Mouse (Mus musculus) skeletal muscle tissue, adult 2 months (tissue): ENCODE data around the gene Gm10282.

Experiments used
- DNase-seq: peaks from one replicate; pipeline ENCODE4 v3.0.0-alpha.2; 2012; ENCODE audit warnings: low read depth, low spot score

The Gm10282 gene

DNA sequence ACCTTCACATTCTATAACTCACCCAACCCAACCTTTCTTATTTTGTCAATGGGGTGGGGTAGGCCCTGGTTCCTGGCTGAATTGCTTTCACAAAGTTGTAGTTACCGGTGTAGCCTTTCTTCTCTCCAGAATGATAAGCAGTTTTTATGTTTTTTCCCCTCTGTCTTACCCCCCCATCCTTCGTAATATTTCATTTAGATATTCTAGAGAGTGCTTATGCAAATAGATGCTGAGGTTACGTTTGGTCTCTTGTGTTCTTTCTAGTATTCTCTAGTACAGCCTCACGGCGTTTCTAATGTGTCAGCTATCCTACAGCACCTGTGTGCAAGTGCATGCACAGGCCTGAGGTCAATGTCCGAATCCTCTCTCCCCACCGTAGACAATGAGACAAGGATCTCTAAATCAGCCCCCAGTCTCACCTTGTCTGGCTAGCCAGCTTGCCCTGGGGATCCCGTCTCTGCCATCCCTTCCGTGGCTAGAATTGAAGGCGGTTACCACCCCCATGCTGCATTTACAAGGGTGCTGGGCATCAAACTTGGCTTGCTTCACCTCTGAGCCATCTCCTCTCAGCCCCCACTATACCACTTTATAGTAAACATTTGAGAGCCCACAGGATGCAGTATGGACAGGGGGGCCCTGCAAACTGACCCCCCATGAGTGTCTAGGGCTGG is 19.1 kb upstream of the Gm10282 start:
- DNase-seq = no peak

DNA sequence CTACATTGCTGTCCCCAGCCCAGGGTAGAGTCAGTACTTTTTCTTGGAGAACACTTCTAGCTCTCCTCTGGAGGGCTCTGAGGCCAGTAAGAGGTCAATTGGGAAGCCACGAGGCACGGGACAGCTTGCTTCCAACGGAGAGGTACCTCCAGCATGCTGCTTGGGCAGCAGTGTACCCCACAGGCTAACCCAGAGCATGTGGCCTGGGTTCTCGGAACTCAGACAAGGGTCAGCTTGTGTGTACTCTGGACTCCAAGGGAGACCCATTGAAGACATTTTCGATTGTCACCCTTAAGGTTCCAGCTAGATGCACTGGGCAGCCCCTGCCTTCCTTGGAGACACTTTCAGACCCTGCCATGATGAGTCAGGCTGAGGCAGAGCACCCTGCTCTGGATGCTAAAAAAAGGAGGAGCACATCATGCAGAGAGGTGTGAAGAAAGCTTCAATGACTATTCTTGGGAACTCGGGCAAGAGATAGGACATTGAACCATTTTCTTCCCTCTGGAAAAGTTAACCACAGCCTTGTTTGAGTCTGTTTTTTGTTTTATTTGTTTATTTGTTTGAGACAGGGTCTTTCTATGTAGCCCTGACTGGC is 18.2 kb upstream of the Gm10282 start:
- DNase-seq = no peak

DNA sequence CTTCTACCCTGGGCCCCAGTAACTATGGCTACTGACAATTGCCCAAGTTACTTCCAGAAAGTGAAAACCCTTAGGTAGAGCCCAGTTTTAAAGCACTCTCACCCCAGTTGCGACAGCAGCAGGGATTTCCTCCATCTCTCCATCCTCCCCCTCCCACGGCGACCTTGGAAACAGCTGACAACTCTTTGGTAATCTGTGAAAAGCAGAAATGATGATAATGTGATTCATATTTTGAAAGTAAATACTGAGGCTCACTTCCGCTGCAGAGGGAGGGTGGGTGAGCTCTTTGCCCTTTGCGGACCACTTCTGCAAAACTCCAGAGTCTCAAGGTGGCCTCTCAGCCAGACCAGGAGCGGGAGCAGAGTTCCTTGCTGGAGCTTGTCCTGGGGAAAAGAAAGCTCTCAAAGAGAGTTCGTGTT is 17.4 kb upstream of the Gm10282 start:
- peak; percentile 48 for DNase-seq

DNA sequence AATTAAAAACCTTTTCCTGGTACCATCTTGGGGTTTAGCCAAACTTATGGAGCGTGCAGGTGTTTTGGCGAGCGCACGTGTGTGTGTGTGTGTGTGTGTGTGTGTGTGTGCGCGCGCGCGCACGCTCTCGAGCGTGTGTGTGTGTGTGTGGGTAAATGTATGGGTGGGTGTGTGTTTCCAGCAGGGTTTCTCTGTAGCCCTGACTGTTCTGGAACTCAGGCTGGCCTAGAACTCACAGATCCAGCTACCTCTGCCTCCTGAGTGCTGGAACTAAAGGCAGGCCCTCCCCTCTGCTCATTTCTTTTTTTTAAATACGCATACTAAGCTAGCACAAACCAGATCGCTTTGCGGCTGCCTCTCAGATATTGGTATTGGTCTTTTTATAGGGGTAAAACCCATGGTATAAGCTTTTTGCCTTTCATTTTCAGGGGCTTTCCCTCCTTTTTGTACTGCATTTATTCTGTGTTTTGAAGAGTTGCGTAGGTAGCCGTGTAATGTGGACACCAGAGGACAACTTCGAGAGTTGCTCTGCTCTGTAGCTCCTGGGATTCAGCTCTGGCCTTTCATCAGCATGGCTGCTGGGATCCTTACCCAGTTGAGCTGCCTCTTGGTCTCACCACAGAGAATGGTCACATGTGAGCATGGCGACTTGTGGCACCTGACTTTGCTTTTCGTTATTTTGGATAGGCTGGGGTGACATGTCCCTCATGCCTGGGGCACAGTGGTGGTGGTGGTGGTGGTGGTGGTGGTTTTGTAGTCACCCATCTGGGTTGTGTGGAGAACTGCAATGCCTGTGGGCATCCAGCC is 16.8 kb upstream of the Gm10282 start:
- DNase-seq = no peak

DNA sequence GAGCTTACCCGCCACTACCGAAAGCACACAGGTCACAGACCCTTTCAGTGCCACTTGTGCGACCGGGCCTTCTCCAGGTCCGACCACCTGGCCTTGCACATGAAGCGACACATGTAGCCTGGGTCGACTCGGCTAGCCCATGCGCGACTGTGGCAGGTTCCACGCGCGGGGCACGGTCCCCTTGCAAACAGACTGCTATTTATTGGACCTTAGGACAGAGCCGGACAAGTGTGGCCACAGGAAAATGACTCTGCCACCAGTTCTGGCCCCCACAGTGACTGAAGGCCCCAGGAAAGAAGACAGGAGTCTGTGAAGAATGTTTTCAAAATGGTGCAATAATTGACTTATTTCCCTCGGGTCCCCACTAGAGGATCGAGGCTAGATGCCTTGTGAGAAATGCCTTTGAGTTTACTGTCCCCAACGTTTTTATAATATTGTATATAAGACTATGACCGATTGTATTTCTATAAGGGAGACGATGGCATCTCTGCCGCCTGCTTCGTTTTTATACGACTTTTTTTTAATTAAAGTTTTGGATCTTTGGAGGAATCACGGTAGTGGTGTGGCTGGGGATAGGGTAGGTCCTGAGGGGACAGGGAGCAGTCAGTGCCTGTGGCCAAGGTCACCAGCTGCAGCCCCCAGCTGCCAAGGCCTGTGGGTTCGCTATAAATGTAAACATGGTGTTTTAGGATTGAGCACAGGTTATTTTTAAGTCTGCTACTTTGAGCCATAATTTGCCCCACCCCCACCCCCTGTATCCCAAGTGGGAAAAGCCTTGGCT is 15.9 kb upstream of the Gm10282 start:
- no peak for DNase-seq

DNA sequence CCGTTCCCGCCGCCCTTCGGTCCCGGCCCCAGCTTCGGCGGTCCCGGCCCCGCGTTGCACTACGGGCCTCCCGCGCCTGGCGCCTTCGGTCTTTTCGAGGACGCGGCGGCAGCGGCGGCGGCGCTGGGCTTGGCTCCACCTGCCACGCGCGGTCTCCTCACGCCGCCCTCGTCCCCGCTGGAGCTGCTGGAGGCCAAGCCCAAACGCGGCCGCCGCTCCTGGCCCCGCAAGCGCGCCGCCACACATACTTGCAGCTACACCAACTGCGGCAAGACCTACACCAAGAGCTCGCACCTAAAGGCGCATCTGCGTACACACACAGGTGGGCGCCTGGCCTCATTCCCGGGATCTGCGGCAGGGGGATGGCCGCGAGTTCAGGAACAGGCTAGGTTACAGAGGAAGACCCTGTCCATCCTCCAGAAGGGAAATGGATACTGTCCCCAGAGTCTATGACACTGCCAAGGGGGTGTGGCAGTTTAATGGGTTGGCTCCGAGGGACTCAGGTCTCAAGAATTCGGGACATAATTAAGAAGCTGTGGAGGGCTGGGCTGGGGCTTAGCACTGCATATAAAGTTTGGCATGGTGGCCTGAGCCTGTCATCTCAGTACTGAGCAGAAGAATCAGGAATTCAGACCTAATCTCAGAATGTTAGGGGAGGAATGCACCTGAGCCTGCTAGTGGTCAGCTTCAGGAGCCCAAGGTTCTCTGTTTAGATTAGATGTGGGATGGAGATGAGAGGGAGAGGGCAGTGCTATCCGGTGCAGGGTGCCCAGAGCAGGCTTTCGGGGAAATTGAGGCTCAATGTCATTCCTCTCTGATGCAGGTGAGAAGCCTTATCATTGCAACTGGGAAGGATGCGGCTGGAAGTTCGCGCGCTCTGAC is 15.1 kb upstream of the Gm10282 start:
- no peak for DNase-seq

DNA sequence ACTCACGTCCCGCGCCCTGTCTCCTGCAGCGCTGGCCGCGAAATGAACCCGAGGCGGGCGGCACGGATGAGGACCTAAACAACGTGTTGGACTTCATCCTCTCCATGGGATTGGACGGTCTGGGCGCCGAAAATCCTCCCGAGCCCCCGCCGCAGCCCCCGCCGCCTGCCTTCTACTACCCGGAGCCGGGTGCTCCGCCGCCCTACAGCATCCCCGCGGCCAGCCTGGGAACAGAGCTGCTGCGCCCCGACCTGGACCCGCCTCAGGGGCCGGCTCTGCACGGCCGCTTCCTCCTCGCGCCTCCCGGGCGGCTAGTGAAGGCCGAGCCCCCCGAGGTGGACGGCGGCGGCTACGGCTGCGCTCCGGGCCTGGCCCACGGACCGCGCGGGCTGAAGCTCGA is 14.3 kb upstream of the Gm10282 start:
- no peak for DNase-seq

DNA sequence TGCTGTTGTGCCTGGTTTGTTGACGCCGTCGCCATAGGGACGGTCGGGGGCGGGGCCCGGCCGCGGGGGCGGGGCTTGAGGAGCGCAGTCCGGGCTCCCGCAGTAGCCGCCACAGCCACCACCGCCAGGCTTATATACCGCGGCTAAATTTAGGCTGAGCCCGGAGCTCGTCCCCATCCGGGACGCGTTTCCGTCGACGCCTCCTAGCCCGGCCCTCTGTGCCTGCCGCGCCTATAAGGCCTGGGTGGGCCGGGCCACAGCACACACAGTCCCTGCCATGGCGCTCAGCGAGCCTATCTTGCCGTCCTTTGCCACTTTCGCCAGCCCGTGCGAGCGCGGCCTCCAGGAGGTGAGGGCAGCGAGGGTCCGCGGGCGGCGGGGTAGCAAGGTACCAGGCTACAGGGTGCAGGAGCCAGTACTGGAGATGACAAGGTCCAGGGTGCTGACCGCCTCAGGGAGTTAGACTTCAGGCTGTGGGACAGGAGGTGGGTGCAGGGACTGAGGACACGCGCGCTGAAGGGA is 13.8 kb upstream of the Gm10282 start, which contains the start of gene Klf2:
Gene Klf2, plus strand, starts transcription at position 233 of the 522 bp plus-strand sequence.
- DNase-seq = peak; percentile 99

DNA sequence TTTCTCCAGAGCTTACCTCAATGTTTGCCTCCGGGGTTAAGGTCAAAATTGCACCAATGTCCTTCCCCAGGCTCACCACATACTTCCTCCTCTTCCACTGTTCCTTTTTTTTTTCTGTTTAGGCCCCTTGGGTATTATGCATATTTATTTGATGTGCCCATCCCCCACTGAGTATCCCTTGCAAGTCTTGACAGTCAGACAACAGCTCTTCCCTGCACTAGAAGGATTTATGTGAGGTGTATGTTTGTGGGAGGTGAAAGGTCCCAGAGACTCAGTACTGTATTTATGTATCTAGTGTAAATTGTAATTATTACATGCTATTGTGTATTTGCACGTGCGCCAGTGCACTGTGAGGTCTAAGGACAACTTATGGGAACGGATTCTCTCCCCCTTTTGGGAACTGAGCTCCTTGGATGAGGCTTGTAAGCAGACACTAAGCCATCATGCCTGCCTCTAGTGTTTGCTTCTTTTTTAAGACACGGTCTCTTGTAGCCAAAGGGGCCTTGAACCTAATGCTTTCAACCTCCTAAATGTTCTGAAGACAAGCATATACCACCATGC is 12.8 kb upstream of the Gm10282 start:
- DNase-seq = no peak

DNA sequence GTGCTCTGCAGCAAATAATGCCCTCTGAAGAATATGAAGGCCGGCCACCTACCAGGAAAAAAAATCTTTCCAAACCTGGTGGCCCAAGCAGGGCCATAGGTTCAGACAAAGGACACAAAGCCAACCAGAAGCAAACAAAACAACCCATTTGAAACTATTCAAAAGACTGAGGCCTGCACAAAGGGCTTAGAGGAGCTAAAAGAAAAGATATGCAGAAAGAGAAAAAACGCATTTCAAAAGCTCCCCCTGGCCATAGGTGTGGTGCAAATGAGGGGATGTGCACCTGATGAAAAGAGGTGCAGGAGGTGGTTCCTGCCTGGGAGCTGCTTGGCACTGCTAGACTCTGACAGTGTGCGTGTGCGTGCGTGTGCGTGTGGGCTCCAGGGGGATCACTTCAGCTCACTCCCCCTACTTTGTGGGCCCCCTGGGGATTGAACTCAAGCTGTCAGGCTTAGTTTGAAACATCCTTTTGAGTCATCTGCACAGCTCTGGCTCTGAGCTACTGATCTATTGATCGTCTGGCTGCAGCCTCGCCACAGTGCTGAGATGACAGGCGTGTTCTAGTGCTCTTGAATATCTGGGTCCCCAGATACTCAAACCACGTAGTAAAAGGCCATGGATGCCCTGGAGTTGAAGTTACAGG is 11.1 kb upstream of the Gm10282 start:
- no peak for DNase-seq

DNA sequence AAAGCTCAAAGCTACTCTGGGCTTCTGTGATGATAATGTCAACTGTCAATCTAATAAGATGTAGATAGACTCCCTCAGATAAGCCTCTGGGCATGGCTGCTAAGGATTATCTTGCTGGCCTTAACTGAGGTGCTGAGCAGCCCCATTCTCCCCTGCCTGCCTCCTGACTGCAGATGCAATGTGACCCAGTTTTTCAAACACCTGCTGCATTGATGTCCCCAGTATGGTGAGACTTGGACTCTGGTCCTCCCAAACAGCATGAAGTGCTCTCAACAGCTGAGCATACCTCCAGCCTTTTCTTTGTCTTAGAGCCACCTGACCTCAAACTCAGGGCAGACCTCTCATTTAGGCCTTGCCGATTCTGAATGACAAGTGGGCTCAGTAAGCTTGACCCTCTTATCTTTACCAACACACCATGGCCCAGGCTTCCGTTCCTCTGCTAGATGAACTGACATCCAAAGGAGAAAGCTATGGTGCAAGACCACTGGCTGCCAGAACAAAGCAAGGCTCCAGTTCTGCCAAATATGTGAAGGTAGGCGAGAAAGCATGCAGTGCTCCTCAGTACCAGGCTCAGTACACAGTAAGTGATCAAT is 8.0 kb upstream of the Gm10282 start:
- no peak for DNase-seq

DNA sequence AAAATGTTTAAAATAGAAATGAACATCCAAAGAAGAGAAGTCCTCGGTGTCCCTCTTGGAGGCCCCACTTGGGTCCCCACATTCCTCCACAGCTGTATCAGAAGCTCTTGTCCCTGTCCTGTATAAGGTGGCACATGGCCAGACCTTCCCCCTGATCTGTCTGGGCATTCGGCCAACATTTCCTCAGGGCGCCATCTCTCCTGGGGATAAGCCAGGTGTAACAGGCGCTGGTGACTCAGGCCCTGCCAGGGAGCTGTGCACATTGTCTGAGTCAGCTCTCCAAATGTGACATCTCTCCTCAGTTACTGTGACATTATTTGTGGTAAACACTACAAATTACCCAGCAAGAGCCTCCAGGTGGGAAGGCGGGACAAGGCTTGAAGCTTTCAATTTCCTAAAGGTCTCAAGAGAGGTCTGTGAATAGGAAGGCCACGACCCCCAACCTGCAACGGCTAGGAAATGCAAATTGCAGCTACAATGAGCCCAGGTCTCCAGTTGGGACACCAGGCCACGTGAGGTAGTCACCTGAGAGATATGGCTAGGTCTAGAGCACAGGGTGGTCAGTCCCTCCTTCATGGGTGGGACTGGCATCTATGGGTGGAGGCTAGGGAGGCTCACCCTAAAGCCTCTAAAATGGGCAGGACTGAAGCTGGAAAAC is 5.9 kb upstream of the Gm10282 start:
- peak; percentile 53 for DNase-seq

DNA sequence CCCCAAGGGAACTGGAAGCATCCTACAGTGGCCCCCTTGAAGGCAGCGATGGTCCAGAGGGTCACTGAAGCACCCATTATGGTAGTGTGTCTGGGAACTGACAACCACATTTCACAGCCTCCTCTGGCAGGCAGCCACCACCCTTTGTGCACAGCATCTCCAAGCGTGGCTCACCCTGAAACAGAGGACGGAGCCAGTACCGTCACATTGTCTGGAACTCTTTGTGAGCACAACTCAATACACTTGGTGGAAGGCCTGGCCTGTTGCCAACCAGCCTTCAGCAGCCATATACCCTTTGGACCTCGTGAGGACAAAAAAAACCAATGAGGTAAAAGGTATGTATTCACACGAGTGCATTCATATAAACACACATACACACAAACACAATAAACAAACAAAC is 3.2 kb upstream of the Gm10282 start:
- DNase-seq = no peak

DNA sequence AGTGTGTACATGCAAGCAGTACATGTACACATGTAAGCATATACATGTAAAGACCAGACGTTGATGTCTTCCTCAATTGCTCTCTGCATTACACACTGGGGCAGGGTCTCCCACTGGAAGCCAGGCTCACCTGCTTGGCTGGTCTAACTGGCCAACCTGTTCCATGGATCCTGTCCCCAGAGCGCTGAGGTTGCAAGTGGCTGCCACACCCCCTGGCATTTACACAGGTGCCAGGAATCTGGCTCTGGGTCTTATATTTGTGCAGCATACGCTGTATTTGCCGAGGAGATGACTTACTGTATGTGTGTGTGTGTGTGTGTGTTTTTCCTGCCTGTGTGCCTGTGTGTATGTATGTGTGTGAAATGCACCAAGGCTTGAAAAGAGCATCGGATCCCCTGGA is 1.9 kb upstream of the Gm10282 start:
- DNase-seq = no peak

DNA sequence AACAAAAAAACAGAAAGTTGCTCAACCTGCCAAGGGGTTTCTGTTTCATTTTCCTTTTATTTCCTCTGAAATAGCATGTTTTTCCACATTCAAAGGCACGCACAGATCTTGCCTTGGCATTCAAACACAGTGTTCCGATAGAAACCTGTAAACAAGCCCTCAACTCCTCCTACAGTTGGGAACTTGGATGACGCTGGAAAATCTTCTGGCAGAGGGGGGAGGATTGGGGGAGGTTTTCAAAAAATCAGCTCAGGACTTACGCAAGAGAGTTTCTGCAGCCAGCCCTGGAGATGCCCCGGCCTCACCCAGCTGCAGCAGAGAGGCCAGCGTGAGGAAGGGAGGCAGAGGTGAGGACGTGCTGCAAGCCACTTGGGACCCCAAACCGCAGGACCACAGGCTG is 1.4 kb downstream of the Gm10282 start:
- DNase-seq = peak; percentile 95

DNA sequence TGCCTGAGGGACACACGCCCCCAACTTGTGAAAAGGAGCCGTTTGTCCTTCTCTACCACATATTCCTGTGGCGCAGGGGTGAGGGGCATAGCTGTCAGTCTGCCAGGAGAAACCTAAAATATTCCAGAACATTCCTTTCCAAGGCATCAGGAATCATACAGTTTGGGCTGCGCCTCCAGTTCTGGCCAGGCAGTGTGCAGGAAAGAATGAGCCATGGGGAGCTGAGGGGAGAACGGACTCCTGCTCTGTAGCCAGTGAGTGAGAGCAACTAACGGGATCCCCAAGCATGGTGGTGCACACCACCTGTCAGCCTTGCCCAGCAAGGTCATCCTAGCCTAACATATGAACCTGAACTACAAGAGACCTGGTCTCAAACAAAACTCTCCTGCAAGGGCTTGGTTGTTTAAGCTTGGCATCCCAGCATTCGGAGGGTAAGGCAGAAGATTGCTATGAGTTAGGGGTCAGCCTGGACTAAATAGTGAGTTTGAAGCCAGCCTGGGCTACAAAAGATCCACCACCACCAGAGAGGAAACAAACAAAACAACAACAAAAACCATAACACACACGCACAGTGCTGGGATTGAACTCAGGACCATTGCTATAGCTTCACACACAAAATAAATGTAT is 2.0 kb downstream of the Gm10282 start:
- no peak for DNase-seq

DNA sequence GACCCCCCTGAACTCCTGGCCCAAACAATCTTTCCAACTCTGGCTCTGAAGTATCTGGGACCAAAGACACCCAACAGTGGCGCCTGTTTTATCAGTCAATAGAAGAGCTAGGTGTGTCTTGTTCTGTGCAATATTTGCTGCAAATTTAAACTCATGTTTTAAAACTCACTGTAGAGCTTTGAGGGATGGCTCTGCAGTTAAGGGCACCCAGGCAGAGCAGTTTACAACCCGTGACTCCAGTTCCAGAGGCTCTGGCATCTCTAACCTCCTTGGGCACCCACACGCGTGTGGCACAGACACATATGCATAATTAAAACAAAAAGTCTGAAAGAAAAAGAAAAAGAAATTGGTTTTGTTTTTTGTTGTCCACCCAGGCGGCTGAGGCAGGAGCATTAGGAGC is 3.6 kb downstream of the Gm10282 start:
- DNase-seq = no peak

DNA sequence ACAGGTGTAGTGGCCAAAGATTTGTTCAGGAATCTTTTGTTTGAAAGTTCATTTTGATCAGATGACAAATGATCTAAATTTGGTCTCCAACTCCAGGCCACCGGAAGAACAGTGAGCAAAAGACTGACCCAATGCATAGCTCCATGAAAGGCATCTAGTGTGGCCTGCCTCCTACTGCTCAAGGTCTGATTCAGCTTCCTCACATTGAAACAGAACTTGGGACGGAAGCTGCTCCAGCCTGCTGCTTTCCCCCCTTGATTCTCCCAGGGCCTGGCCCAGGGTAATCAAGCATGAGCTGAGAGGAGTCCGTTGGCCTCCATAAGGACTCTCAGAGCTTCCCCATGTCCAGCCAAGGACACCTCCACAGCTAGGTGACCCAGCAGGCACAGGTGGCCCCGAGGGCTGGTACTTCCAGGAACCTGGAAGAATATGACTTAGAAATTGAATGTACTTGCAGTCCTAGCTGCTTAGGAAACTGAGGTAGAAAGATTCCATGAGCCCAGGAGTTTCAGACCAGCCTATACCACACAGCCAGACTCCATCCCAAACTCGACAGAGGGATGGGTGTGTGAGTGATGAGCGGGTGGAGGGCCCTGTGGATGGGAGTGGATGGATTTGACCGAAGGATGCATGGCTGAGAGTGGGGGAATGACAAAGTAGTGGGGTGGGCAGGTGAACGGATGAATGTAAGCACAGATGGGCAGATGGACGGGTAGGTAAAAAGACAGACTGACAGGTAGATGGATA is 4.2 kb downstream of the Gm10282 start:
- DNase-seq = no peak
